Mouse (Mus musculus): ENCODE results near the gene Mmgt1. TPM values are rescaled to one million over a fixed set of nuclear protein-coding genes. Genes with fewer than 3 reads are reported as not detected.

Mmgt1 gene
- polyA plus RNA-seq, 1 experiment from 2014 or later: 27.7 TPM

GRCm38 (mm10) chrX:56572465-56572864, 25.4 kb downstream of the Mmgt1 start:
- no peak overlapping the region for H3K4me3 ChIP-seq
- no peaks in the 10 kb centered on the region for H3K27me3 ChIP-seq
- WGBS: 20% methylated on average over 6 of the region's 6 CpGs

DNA sequence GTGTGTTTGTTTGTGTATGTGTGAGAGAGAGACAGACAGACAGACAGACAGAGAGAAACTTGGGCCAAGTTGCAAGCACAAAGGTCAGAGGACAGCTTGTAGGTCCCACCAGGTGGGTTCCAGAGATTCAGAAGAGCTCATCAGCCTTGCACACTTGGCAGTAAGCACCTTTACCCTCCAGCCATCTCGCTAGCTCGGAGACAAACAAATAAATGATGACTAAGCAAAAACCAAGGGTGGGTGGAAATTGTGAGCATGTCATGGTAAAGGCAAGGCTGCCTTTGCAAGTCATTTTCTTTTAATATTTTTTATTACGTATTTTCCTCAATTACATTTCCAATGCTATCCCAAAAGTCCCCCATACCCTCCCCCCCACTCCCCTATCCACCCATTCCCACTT, 44.3 kb downstream of the Mmgt1 start:
- no peak overlapping the region for H3K4me2 ChIP-seq (replicated peaks)
- whole genome bisulfite sequencing: 81% methylated on average over 3 of the region's 3 CpGs
- no peak overlapping the region for H3K9ac ChIP-seq
- no peaks in the 10 kb centered on the region for H3K27me3 ChIP-seq
- H3K27ac ChIP-seq: no peak overlapping the region
- ATAC-seq (ENCODE audit: low FRiP score, low read depth): no peak
- H3K4me1 ChIP-seq: no peaks in the 10 kb centered on the region
- H3K9me3 ChIP-seq: no peaks in the 10 kb centered on the region
- H3K36me3 ChIP-seq: no peaks in the 10 kb centered on the region
- H3K4me3 ChIP-seq: no peak overlapping the region

More at GRCm38 (mm10) chrX:56572465-56572864, 25.4 kb downstream of the Mmgt1 start:
- H3K4me2 ChIP-seq (replicated peaks): no peak overlapping the region
- no peak overlapping the region for H3K27ac ChIP-seq
- H3K9ac ChIP-seq: no peak overlapping the region
- no peak for ATAC-seq (ENCODE audit: low FRiP score, low read depth)
- no peaks in the 10 kb centered on the region for H3K9me3 ChIP-seq
- H3K36me3 ChIP-seq: no peaks in the 10 kb centered on the region
- H3K4me1 ChIP-seq: no peaks in the 10 kb centered on the region

GRCm38 (mm10) chrX:56549506-56549905, 48.4 kb downstream of the Mmgt1 start, which contains the start of gene Gm648:
Gene Gm648, minus strand, starts transcription at chrX:56549606.
- Histone ChIP-seq H3K9ac (no peak within 1 kb of the TSS), H3K36me3 (no peaks in the 10 kb centered on the region), H3K4me2 (replicated peaks) (no peak within 1 kb of the TSS), H3K27me3 (no peaks in the 10 kb centered on the region), H3K27ac (no peak within 1 kb of the TSS), H3K4me1 (no peaks in the 10 kb centered on the region), H3K4me3 (no peak within 1 kb of the TSS), H3K9me3 (no peaks in the 10 kb centered on the region)
- WGBS: 84% methylated on average over 7 of the region's 7 CpGs
- ATAC-seq (ENCODE audit: low FRiP score, low read depth): no peak

DNA sequence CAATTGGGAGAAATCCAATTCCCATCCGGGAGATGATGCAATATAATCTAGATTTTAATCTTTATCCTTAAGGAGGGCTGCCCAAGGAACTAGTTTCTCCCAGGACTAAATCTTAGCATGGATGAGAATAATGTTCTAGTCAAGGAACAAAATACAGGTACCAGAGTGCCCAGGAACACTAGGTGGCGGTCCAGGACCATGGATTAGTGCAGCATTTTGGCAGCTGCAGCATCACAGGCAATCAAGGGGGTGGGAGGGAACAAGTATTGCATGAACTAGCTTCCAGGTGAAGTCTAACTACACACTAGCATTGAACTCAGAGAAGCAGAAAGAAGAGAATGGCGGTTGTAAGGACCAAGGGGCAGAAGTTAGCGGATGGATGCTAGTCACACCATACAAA, 60.7 kb downstream of the Mmgt1 start:
- H3K4me3 ChIP-seq: no peak overlapping the region
- H3K9ac ChIP-seq: no peak overlapping the region
- no peaks in the 10 kb centered on the region for H3K27me3 ChIP-seq
- WGBS: 53% methylated on average over 4 of the region's 4 CpGs
- no peak overlapping the region for H3K27ac ChIP-seq
- no peaks in the 10 kb centered on the region for H3K9me3 ChIP-seq
- H3K4me2 ChIP-seq (replicated peaks): no peak overlapping the region
- no peak for ATAC-seq (ENCODE audit: low FRiP score, low read depth)
- no peaks in the 10 kb centered on the region for H3K36me3 ChIP-seq
- H3K4me1 ChIP-seq: no peaks in the 10 kb centered on the region

Small RNAs within 50 kb of the gene (microRNA-seq; reads per million reads assigned to microRNA genes)
- not detected for gene Mir5116

Other genes starting within 250 kb of the Mmgt1 start
- gene Smim10l2a, start 223.5 kb downstream of the Mmgt1 start, polyA plus RNA-seq (2015; fragmentation: Nextera tagmentation; extraction: Ambion mirVana): 9.0 and 9.9 TPM in 2 replicates
- 2.9 and 5.6 TPM in 2 replicates for gene Gm2174, start 150.1 kb downstream of the Mmgt1 start, polyA plus RNA-seq (2015; fragmentation: Nextera tagmentation; extraction: Ambion mirVana)
- gene Ints6l, start 143.2 kb downstream of the Mmgt1 start, polyA plus RNA-seq (2015; fragmentation: Nextera tagmentation; extraction: Ambion mirVana): 25.3 and 26.6 TPM in 2 replicates
- gene Gm10477, start 73.3 kb downstream of the Mmgt1 start, polyA plus RNA-seq (2015; fragmentation: Nextera tagmentation; extraction: Ambion mirVana): not detected in 2 replicates
- gene Gm648, start 48.5 kb downstream of the Mmgt1 start, polyA plus RNA-seq (2015; fragmentation: Nextera tagmentation; extraction: Ambion mirVana): not detected in 2 replicates
- gene Slc9a6, start 11.7 kb upstream of the Mmgt1 start, polyA plus RNA-seq (2015; fragmentation: Nextera tagmentation; extraction: Ambion mirVana): 15.5 and 16.2 TPM in 2 replicates
- gene Fhl1, start 133.7 kb upstream of the Mmgt1 start, polyA plus RNA-seq (2015; fragmentation: Nextera tagmentation; extraction: Ambion mirVana): 84.3 and 89.6 TPM in 2 replicates
- 3.7 and 4.3 TPM in 2 replicates for gene Map7d3, start 224.3 kb upstream of the Mmgt1 start, polyA plus RNA-seq (2015; fragmentation: Nextera tagmentation; extraction: Ambion mirVana)